ENCODE assay signal across 17 mouse cellular contexts in genomic region chr11:110435839-110436556, GRCm38 (mm10). TPM values are rescaled to one million over a fixed set of nuclear protein-coding genes. Genes with fewer than 3 reads are reported as not detected.
DNase-seq lines count a peak whose midpoint lies in the region; TF ChIP-seq lines count a peak whose summit lies in the region.
"Had no signal": no experiment of that assay in that cellular context is flagged by ENCODE, and none has a peak within 500 bp of the region (broad histone marks: within the 10 kb centered on the region; RNA-seq: fewer than 3 reads in every experiment).

No protein-coding gene starts in this region.

- H3K27me3 ChIP-seq in CH12.LX (replicated peaks) = no peaks in the 10 kb centered on the region
- no peaks in the 10 kb centered on the region for H3K27me3 ChIP-seq in limb, embryonic 10.5 days (ENCODE audit: low read depth, poor library complexity, severe bottlenecking)
- H3K27me3 ChIP-seq: embryonic facial prominence, embryonic 13.5 days; heart, embryonic 13.5 days; hindbrain, embryonic 15.5 days; liver, embryonic 13.5 days had no signal

- H3K36me3 ChIP-seq in CH12.LX (replicated peaks in 1 of 2; ENCODE audit: control insufficient read depth in 1 of 2, insufficient read depth in 1 of 2, low read length in 1 of 2) = peaks cover 0 to under 1% of the 10 kb centered on the region in 2 experiments
- peaks cover 43% of the 10 kb centered on the region for H3K36me3 ChIP-seq in limb, embryonic 10.5 days
- H3K36me3 ChIP-seq: hindbrain, embryonic 15.5 days; liver, embryonic 13.5 days had no signal

- H3K4me1 ChIP-seq in CH12.LX (ENCODE audit: control insufficient read depth in 1 of 2, insufficient read depth in 2 of 2) = peaks cover 42 to 92% of the 10 kb centered on the region in 2 experiments
- H3K4me1 ChIP-seq in limb, embryonic 10.5 days = peaks cover 36% of the 10 kb centered on the region
- H3K4me1 ChIP-seq: hindbrain, embryonic 15.5 days had no signal

- dilution Hi-C loops in CH12.LX (cut with MboI; ENCODE audit: extremely low pct_ligation_motif_present, extremely low pct_unique_long_range_greater_than_20kb, low sequenced_read_pairs) = no loop called here

- no peak overlapping the region; the same call in 1 of the 2 replicates for H3K9ac ChIP-seq in CH12.LX (ENCODE audit: insufficient read depth, low read depth)
- H3K9ac ChIP-seq: embryonic facial prominence, embryonic 13.5 days; heart, embryonic 13.5 days; hindbrain, embryonic 15.5 days; liver, embryonic 13.5 days had no signal

- no peak for TF ChIP-seq POLR2A in CH12.LX (IDR thresholded peaks at IDR 0.05; ENCODE audit: low read depth, low read length)

- 71% methylated on average over 8 of the region's 8 CpGs for WGBS in limb, embryonic 10.5 days

- no peak for TF ChIP-seq CTCF in CH12.LX (conservative IDR thresholded peaks at IDR 0.05 in 1 of 2, IDR thresholded peaks at IDR 0.05 in 1 of 2; ENCODE audit: low read depth in 2 of 2, low read length in 2 of 2)

- in situ Hi-C loops in CH12.LX (cut with MboI; ENCODE audit: low pct_ligation_motif_present, low pct_unique_long_range_greater_than_20kb, low sequenced_read_pairs) = loop anchor here (10.0 kb wide), 1 partner anchor 71 kb away; no protein-coding TSS in a partner anchor

- TF ChIP-seq EP300 in CH12.LX (IDR thresholded peaks at IDR 0.05; ENCODE audit: low read length) = peak; percentile 61; the same call in 1 of the 2 replicates

- DNase-seq in cerebellum, postnatal 10 days = peak; percentile 49 to 58
- DNase-seq in cerebellum, adult 11 months = no peak
- peak; percentile 35 for DNase-seq in kidney, adult 9 months
- DNase-seq in kidney, adult 18-20 months = no peak
- DNase-seq in CH12.LX (ENCODE audit: extremely low read depth) (peak; percentile 70), adipocyte (ENCODE audit: low spot score) (no peak)
- no peak for DNase-seq in limb, embryonic 10.5 days (ENCODE audit: low spot score)
- no peak for DNase-seq in embryo, embryonic 11 days
- DNase-seq: cerebellum, adult 9-10 months; kidney, postnatal 25 days; liver, embryonic 13.5 days; lung, postnatal 10 days; retina, postnatal 1 day; right cerebral cortex, postnatal 4 days had no signal

- TF ChIP-seq RAD21 in CH12.LX (IDR thresholded peaks at IDR 0.05; ENCODE audit: low read depth, low read length) = no peak

- no peaks in the 10 kb centered on the region for H3K79me2 ChIP-seq in CH12.LX (replicated peaks; ENCODE audit: control insufficient read depth, extremely low read depth, insufficient read depth, poor library complexity, severe bottlenecking)

- H3K27ac ChIP-seq in CH12.LX (ENCODE audit: insufficient read depth, low read depth) = peak overlapping the region; percentile 75
- peak overlapping the region; percentile 53 for H3K27ac ChIP-seq in limb, embryonic 10.5 days
- H3K27ac ChIP-seq: embryonic facial prominence, embryonic 13.5 days; heart, embryonic 13.5 days; hindbrain, embryonic 15.5 days; liver, embryonic 13.5 days had no signal

- peak overlapping the region; percentile 41; the same call in 1 of the 2 replicates for H3K4me2 ChIP-seq in CH12.LX (ENCODE audit: insufficient read depth, low read depth, poor library complexity, severe bottlenecking)
- H3K4me2 ChIP-seq: embryonic facial prominence, embryonic 13.5 days; heart, embryonic 13.5 days; hindbrain, embryonic 15.5 days; liver, embryonic 13.5 days had no signal

- H3K9me3 ChIP-seq in CH12.LX (replicated peaks; ENCODE audit: low read length) = peaks cover 6% of the 10 kb centered on the region
- H3K9me3 ChIP-seq in limb, embryonic 10.5 days (replicated peaks) = no peaks in the 10 kb centered on the region
- H3K9me3 ChIP-seq: embryonic facial prominence, embryonic 13.5 days; heart, embryonic 13.5 days; hindbrain, embryonic 15.5 days had no signal

- H3K4me3 ChIP-seq in CH12.LX (replicated peaks in 1 of 3; ENCODE audit: low read depth in 2 of 3, low read length in 2 of 3, poor library complexity in 1 of 3) = no peak overlapping the region
- no peak overlapping the region for H3K4me3 ChIP-seq in limb, embryonic 10.5 days
- H3K4me3 ChIP-seq: embryonic facial prominence, embryonic 13.5 days; heart, embryonic 13.5 days; hindbrain, embryonic 15.5 days; liver, embryonic 13.5 days had no signal

TF ChIP-seq in CH12.LX, 34 proteins besides CTCF, POLR2A, EP300 and RAD21:
- no peak for TF ChIP-seq JUN (IDR thresholded peaks at IDR 0.05; ENCODE audit: insufficient read depth, low read depth, low read length)
- TF ChIP-seq MEF2A (IDR thresholded peaks at IDR 0.05; ENCODE audit: borderline replicate concordance, low read depth, low read length) = peak; percentile 81
- TF ChIP-seq NRF1 (IDR thresholded peaks at IDR 0.05; ENCODE audit: low read depth, low read length) = no peak
- TF ChIP-seq CHD2 (IDR thresholded peaks at IDR 0.05; ENCODE audit: low read length) = peak; percentile 64
- TF ChIP-seq TCF12 (IDR thresholded peaks at IDR 0.05; ENCODE audit: low read depth, low read length) = peak; percentile 57
- TF ChIP-seq E2F4 (IDR thresholded peaks at IDR 0.05; ENCODE audit: insufficient replicate concordance, low read depth, low read length) = no peak
- TF ChIP-seq JUND (conservative IDR thresholded peaks at IDR 0.05; ENCODE audit: low read depth, low read length) = no peak
- TF ChIP-seq MYC (IDR thresholded peaks at IDR 0.05; ENCODE audit: low read depth, low read length) = no peak
- TF ChIP-seq MAX (IDR thresholded peaks at IDR 0.05; ENCODE audit: low read length) = no peak
- TF ChIP-seq MAFK (IDR thresholded peaks at IDR 0.05; ENCODE audit: insufficient replicate concordance, low read length) = no peak; the same call in 1 of the 2 replicates
- no peak for TF ChIP-seq USF1 (IDR thresholded peaks at IDR 0.05; ENCODE audit: low read depth, low read length)
- TF ChIP-seq PAX5 (IDR thresholded peaks at IDR 0.05; ENCODE audit: low read length) = no peak
- TF ChIP-seq RCOR1 (conservative IDR thresholded peaks at IDR 0.05; ENCODE audit: low read depth, low read length) = no peak
- TF ChIP-seq MXI1 (IDR thresholded peaks at IDR 0.05; ENCODE audit: low read depth, low read length) = no peak
- TF ChIP-seq KAT2A (IDR thresholded peaks at IDR 0.05; ENCODE audit: insufficient replicate concordance, low read length) = no peak
- TF ChIP-seq ZMIZ1 (IDR thresholded peaks at IDR 0.05; ENCODE audit: low read depth, low read length) = no peak
- no peak for TF ChIP-seq USF2 (conservative IDR thresholded peaks at IDR 0.05; ENCODE audit: low read depth, low read length)
- no peak; the same call in none of the 2 replicates for TF ChIP-seq HCFC1 (IDR thresholded peaks at IDR 0.05; ENCODE audit: low read depth, low read length)
- TF ChIP-seq ETS1 (conservative IDR thresholded peaks at IDR 0.05; ENCODE audit: low read depth, low read length) = peak; percentile 70
- no peak for TF ChIP-seq SIN3A (IDR thresholded peaks at IDR 0.05; ENCODE audit: low read length)
- TF ChIP-seq NELFE (IDR thresholded peaks at IDR 0.05; ENCODE audit: low read depth, low read length) = no peak
- no peak for TF ChIP-seq MAZ (IDR thresholded peaks at IDR 0.05; ENCODE audit: low read depth, low read length)
- no peak for TF ChIP-seq UBTF (IDR thresholded peaks at IDR 0.05; ENCODE audit: low read depth, low read length)
- TF ChIP-seq BHLHE40 (IDR thresholded peaks at IDR 0.05; ENCODE audit: low read depth, low read length) = peak; percentile 55
- TF ChIP-seq CHD1 (IDR thresholded peaks at IDR 0.05; ENCODE audit: low read depth, low read length) = no peak
- peak; percentile 68 for TF ChIP-seq IRF4 (IDR thresholded peaks at IDR 0.05; ENCODE audit: low read depth, low read length)
- TF ChIP-seq ZC3H11A (IDR thresholded peaks at IDR 0.05; ENCODE audit: low read depth, low read length) = no peak
- no peak; the same call in 1 of the 2 replicates for TF ChIP-seq ELF1 (IDR thresholded peaks at IDR 0.05; ENCODE audit: low read depth, low read length)
- TF ChIP-seq SMC3 (IDR thresholded peaks at IDR 0.05; ENCODE audit: low read depth, low read length) = no peak
- TF ChIP-seq GABPA (IDR thresholded peaks at IDR 0.05; ENCODE audit: insufficient replicate concordance, low read depth, low read length) = no peak
- TF ChIP-seq TBP (conservative IDR thresholded peaks at IDR 0.05; ENCODE audit: low read depth, low read length) = 0 out of 2 replicates have a peak, but pooled peaks have one; percentile 32
- TF ChIP-seq ZKSCAN1 (IDR thresholded peaks at IDR 0.05; ENCODE audit: borderline replicate concordance, low read depth, low read length) = no peak
- TF ChIP-seq ZNF384 (IDR thresholded peaks at IDR 0.05; ENCODE audit: low read depth, low read length) = no peak
- TF ChIP-seq POLR2AphosphoS2 (IDR thresholded peaks at IDR 0.05; ENCODE audit: low read depth, low read length) = no peak
TF ChIP-seq in CH12.LX: peak in this region for 7.

RNA-seq across cellular contexts. Expression of gene Map2k6, which starts 37.1 kb away (rescaled TPM):
- 11.3 and 16.8 TPM in 2 replicates for total RNA-seq in CH12.LX (2012; rRNA removed)
- total RNA-seq in CH12.LX (2014; rRNA removed) = 21.9 and 23.0 TPM in 2 replicates
- 16.9 and 18.0 TPM in 2 replicates for polyA plus RNA-seq in CH12.LX (2012; ENCODE audit: insufficient read length, low read depth)
- 46.6 and 49.1 TPM in 2 replicates for polyA plus RNA-seq in limb, embryonic 10.5 days (2016; fragmentation: Nextera tagmentation; extraction: Ambion mirVana)

Comparison
In these comparisons a context has a peak if more than half of its experiments do, and no peak if none do; other contexts are left out.
1. DNase-seq: peak in cerebellum, postnatal 10 days (2 of 2), kidney, adult 9 months (single experiment) and CH12.LX (single experiment); none in cerebellum, adult 11 months (single experiment), kidney, adult 18-20 months (single experiment), limb, embryonic 10.5 days (single experiment), embryo, embryonic 11 days (single experiment) and adipocyte (single experiment).